Mouse (Mus musculus) liver, postnatal 0 days (tissue): ENCODE results near the gene Ttc9c. TPM values are rescaled to one million over a fixed set of nuclear protein-coding genes. Genes with fewer than 3 reads are reported as not detected.
"Not testable (repeated sequence)": the region's sequence is repeated elsewhere in the genome, so short reads cannot be mapped to it uniquely, and the experiment has no call there.

ENCODE experiments used
- ATAC-seq: fragments of 200-750 bp; cut with Nextera tagmentation; 2 replicates; pipeline ENCODE4 v1.8.0; 2017; ENCODE audit warnings: mild to moderate bottlenecking, moderate library complexity
- DNase-seq: peaks from one replicate; pipeline ENCODE4 v3.0.0-alpha.2; 2016
- H3K27ac ChIP-seq: fragments of 300-500 bp; sonication (generic); 2 replicates; pipeline ENCODE4 v1.5.1; 2014; ENCODE audit warnings: antibody characterized with exemption, moderate library complexity, mild to moderate bottlenecking, low read depth
- H3K27me3 ChIP-seq: fragments of 300-500 bp; sonication (generic); 2 replicates; pipeline ENCODE4 v1.6.1; 2014; ENCODE audit warnings: low read length, control low read depth, mixed read lengths; ENCODE audit not compliant: insufficient read depth
- H3K36me3 ChIP-seq: fragments of 300-500 bp; sonication (generic); replicated peaks from 2 replicates; pipeline ENCODE4 v1.6.1; 2014; ENCODE audit warnings: mild to moderate bottlenecking, control low read depth, low read length, moderate library complexity, mixed read lengths; ENCODE audit not compliant: insufficient read depth
- H3K4me1 ChIP-seq: fragments of 300-500 bp; sonication (generic); 2 replicates; pipeline ENCODE4 v1.6.1; 2014; ENCODE audit warnings: antibody characterized with exemption, mild to moderate bottlenecking, control low read depth; ENCODE audit not compliant: insufficient read depth
- H3K4me2 ChIP-seq: fragments of 300-500 bp; sonication (generic); 2 replicates; pipeline ENCODE4 v1.6.1; 2014; ENCODE audit warnings: low read depth, mild to moderate bottlenecking, low read length, moderate library complexity, mixed read lengths
- H3K4me3 ChIP-seq: fragments of 300-500 bp; sonication (generic); 2 replicates; pipeline ENCODE4 v1.5.1; 2014; ENCODE audit warnings: low read depth, low read length
- H3K9ac ChIP-seq: fragments of 300-500 bp; sonication (generic); replicated peaks from 2 replicates; pipeline ENCODE4 v1.6.1; 2014; ENCODE audit warnings: mild to moderate bottlenecking, moderate library complexity
- H3K9me3 ChIP-seq: fragments of 300-500 bp; sonication (generic); 2 replicates; pipeline ENCODE4 v1.6.1; 2016; ENCODE audit warnings: mild to moderate bottlenecking, control low read depth, low read length, mixed read lengths
- CTCF ChIP-seq: sonication (generic); IDR thresholded peaks from 2 replicates; pipeline ENCODE4 v1.5.1; 2016; ENCODE audit warnings: antibody characterized with exemption, low read depth
- EP300 ChIP-seq: IDR thresholded peaks from 2 replicates; pipeline ENCODE4 v1.6.1; 2016; ENCODE audit warnings: antibody characterized with exemption, low read depth, mild to moderate bottlenecking
- WGBS: fragments of 180-500 bp; shearing (Covaris S2); extraction: QIAGEN DNeasy Blood & Tissue Kit; methylation state at CpG from one replicate; pipeline ENCODE4 v1.1.7; 2014; ENCODE audit not compliant: insufficient replicate concordance; 5-methylcytosine and 5-hydroxymethylcytosine counted together
- polyA plus RNA-seq: library from polyadenylated mRNA; unstranded; fragments of >200 nt; fragmentation: Nextera tagmentation; extraction: Ambion mirVana; gene quantifications from 2 replicates; pipeline ENCODE4 v1.2.1, GENCODE M21; 2015

Gene Ttc9c
- polyA plus RNA-seq, 1 experiment from 2014 or later: 12.5 TPM

- TF ChIP-seq CTCF (0 out of 2 replicates have a peak, but pooled peaks have one; percentile 3), EP300 (no peak)
- Histone ChIP-seq H3K36me3 (peaks cover 7% of the 10 kb centered on the region; the same call in 1 of the 2 replicates), H3K4me2 (peak overlapping the region; percentile 93), H3K4me1 (peaks cover 32% of the 10 kb centered on the region), H3K27ac (peak overlapping the region; percentile 71), H3K9ac (peak overlapping the region; percentile 82), H3K4me3 (peak overlapping the region; percentile 69), H3K9me3 (no peaks in the 10 kb centered on the region), H3K27me3 (no peaks in the 10 kb centered on the region)
- ATAC-seq (peak; percentile 68), DNase-seq (peak; percentile 85)
- 27% methylated on average over 29 of the region's 29 CpGs for WGBS
These were observed 21.0 kb upstream of the Ttc9c start for GRCm38 (mm10) chr19:8839908-8840791.

GRCm38 (mm10) chr19:8839103-8839907 lies 20.2 kb upstream of the Ttc9c start, which contains the start of gene Gng3:
Gene Gng3, minus strand, starts transcription at chr19:8839194.
- Histone ChIP-seq H3K27me3 (no peaks in the 10 kb centered on the region), H3K4me2 (peak within 1 kb of the TSS; percentile 97), H3K4me1 (peaks cover 32% of the 10 kb centered on the region), H3K4me3 (peak within 1 kb of the TSS; percentile 63), H3K9me3 (no peaks in the 10 kb centered on the region), H3K9ac (peak within 1 kb of the TSS; percentile 77), H3K36me3 (peaks cover 14% of the 10 kb centered on the region), H3K27ac (peak within 1 kb of the TSS; percentile 91)
- TF ChIP-seq CTCF: no peak
- no peak for TF ChIP-seq EP300
- no peak for DNase-seq
- no peak for ATAC-seq
- WGBS: 78% methylated on average over 11 of the region's 11 CpGs

- TF ChIP-seq CTCF (no peak), EP300 (no peak)
- Histone ChIP-seq H3K27ac (peak overlapping the region; percentile 91), H3K9me3 (no peaks in the 10 kb centered on the region), H3K4me3 (peak overlapping the region; percentile 63), H3K36me3 (peaks cover 24% of the 10 kb centered on the region), H3K9ac (peak overlapping the region; percentile 77), H3K4me1 (peaks cover 32% of the 10 kb centered on the region), H3K4me2 (peak overlapping the region; percentile 97), H3K27me3 (no peaks in the 10 kb centered on the region)
- ATAC-seq: peak; percentile 9; the same call in 1 of the 2 replicates
- WGBS: 25% methylated on average over 15 of the region's 15 CpGs
- DNase-seq: peak; percentile 55
These were observed 19.1 kb upstream of the Ttc9c start for GRCm38 (mm10) chr19:8838041-8838730.

- Histone ChIP-seq H3K9me3 (no peaks in the 10 kb centered on the region), H3K4me1 (peaks cover 32% of the 10 kb centered on the region), H3K9ac (peak within 1 kb of the TSS; percentile 77), H3K27me3 (no peaks in the 10 kb centered on the region), H3K4me2 (peak within 1 kb of the TSS; percentile 97), H3K36me3 (peaks cover 29% of the 10 kb centered on the region), H3K27ac (peak within 1 kb of the TSS; percentile 91), H3K4me3 (peak within 1 kb of the TSS; percentile 63)
- ATAC-seq (peak; percentile 84), DNase-seq (peak; percentile 86)
- TF ChIP-seq EP300 (no peak; the same call in 1 of the 2 replicates), CTCF (peak; percentile 70)
- WGBS: 1% methylated on average over 38 of the region's 38 CpGs
These were observed 18.2 kb upstream of the Ttc9c start, which contains the start of gene Bscl2 for GRCm38 (mm10) chr19:8837251-8837791. Gene Bscl2, plus strand, starts transcription at chr19:8837467.

GRCm38 (mm10) chr19:8836327-8836726 lies 17.2 kb upstream of the Ttc9c start:
- H3K27ac ChIP-seq, H3K9ac ChIP-seq, H3K4me2 ChIP-seq, DNase-seq, H3K9me3 ChIP-seq, H3K4me3 ChIP-seq, ATAC-seq, H3K27me3 ChIP-seq: not testable (repeated sequence)
- WGBS: 95% methylated on average over 10 of the region's 10 CpGs
- Histone ChIP-seq H3K36me3 (peaks cover 39% of the 10 kb centered on the region), H3K4me1 (peaks cover 32% of the 10 kb centered on the region)
